Comparison of ENCODE assay signal across 11 mouse cellular contexts in genomic region chr9:63998026-63998425, GRCm38 (mm10). TPM values are rescaled to one million over a fixed set of nuclear protein-coding genes. Genes with fewer than 3 reads are reported as not detected.
A peak's percentile ranks its signal among the peaks of the same experiment; 100 is the strongest.
DNase-seq lines count a peak whose midpoint lies in the region; ATAC-seq and TF ChIP-seq lines count a peak whose summit lies in the region.
"Had no signal": no experiment of that assay in that cellular context is flagged by ENCODE, and none has a peak within 500 bp of the region (broad histone marks: within the 10 kb centered on the region; RNA-seq: fewer than 3 reads in every experiment).

No protein-coding gene starts in this region.

- ATAC-seq in heart, embryonic 15.5 days (replicated peaks; ENCODE audit: insufficient number of reproducible peaks, insufficient read depth, low FRiP score, low read depth), result no peak
- ATAC-seq in midbrain, embryonic 13.5 days, result no peak
- ATAC-seq in midbrain, embryonic 11.5 days (ENCODE audit: low FRiP score), result no peak
- ATAC-seq in forebrain, postnatal 0 days, result peak; percentile 32; the same call in 1 of the 2 replicates
- no peak for ATAC-seq in neural tube, embryonic 13.5 days (ENCODE audit: low read depth)

- no peak overlapping the region for H3K4me2 ChIP-seq in heart, embryonic 15.5 days
- no peak overlapping the region for H3K4me2 ChIP-seq in midbrain, embryonic 13.5 days (replicated peaks)
- no peak overlapping the region for H3K4me2 ChIP-seq in midbrain, embryonic 11.5 days
- H3K4me2 ChIP-seq in forebrain, postnatal 0 days (ENCODE audit: low read depth), result no peak overlapping the region
- no peak overlapping the region for H3K4me2 ChIP-seq in neural tube, embryonic 13.5 days

- no peak for TF ChIP-seq CTCF in forebrain, postnatal 0 days (IDR thresholded peaks at IDR 0.05; ENCODE audit: low read depth)

- no peaks in the 10 kb centered on the region for H3K27me3 ChIP-seq in heart, embryonic 15.5 days
- H3K27me3 ChIP-seq in midbrain, embryonic 13.5 days, result no peaks in the 10 kb centered on the region
- no peaks in the 10 kb centered on the region for H3K27me3 ChIP-seq in midbrain, embryonic 11.5 days (ENCODE audit: control insufficient read depth, insufficient read depth, low read length)
- H3K27me3 ChIP-seq in forebrain, postnatal 0 days (ENCODE audit: insufficient read depth, low read length), result no peaks in the 10 kb centered on the region
- no peaks in the 10 kb centered on the region for H3K27me3 ChIP-seq in neural tube, embryonic 13.5 days
- H3K27me3 ChIP-seq: CH12.LX had no signal

- H3K27ac ChIP-seq in heart, embryonic 15.5 days, result peak overlapping the region; percentile 38
- 0 out of 2 replicates have a peak overlapping the region, but pooled peaks have one; percentile 26 for H3K27ac ChIP-seq in midbrain, embryonic 13.5 days
- no peak overlapping the region for H3K27ac ChIP-seq in midbrain, embryonic 11.5 days (ENCODE audit: low read depth, low read length)
- H3K27ac ChIP-seq in forebrain, postnatal 0 days (ENCODE audit: low read depth, low read length), result 0 out of 2 replicates have a peak overlapping the region, but pooled peaks have one; percentile 15
- 0 out of 2 replicates have a peak overlapping the region, but pooled peaks have one; percentile 52 for H3K27ac ChIP-seq in neural tube, embryonic 13.5 days (replicated peaks)

- no peak overlapping the region for H3K4me3 ChIP-seq in heart, embryonic 15.5 days
- H3K4me3 ChIP-seq in midbrain, embryonic 13.5 days (replicated peaks), result no peak overlapping the region
- no peak overlapping the region for H3K4me3 ChIP-seq in midbrain, embryonic 11.5 days (ENCODE audit: low read depth, low read length)
- no peak overlapping the region for H3K4me3 ChIP-seq in forebrain, postnatal 0 days (ENCODE audit: low read depth, low read length)
- no peak overlapping the region for H3K4me3 ChIP-seq in neural tube, embryonic 13.5 days

- no peak for DNase-seq in heart, postnatal 4 days
- no peak for DNase-seq in midbrain, embryonic 11.5 days (ENCODE audit: low spot score, missing footprints)
- DNase-seq in forebrain, postnatal 0 days, result peak; percentile 34
- DNase-seq in urinary bladder, postnatal 25 days (ENCODE audit: low spot score), result no peak
- no peak for DNase-seq in right cerebral cortex, postnatal 14 days
- DNase-seq: lung, postnatal 14 days; thymus, postnatal 4 days had no signal

- WGBS in heart, embryonic 15.5 days, result 68% methylated on average over 14 of the region's 14 CpGs
- 76% methylated on average over 14 of the region's 14 CpGs for WGBS in midbrain, embryonic 13.5 days
- WGBS in midbrain, embryonic 11.5 days, result 76% methylated on average over 14 of the region's 14 CpGs
- 52% methylated on average over 14 of the region's 14 CpGs for WGBS in forebrain, postnatal 0 days
- WGBS in neural tube, embryonic 13.5 days, result 63% methylated on average over 14 of the region's 14 CpGs

- no peak overlapping the region for H3K9ac ChIP-seq in heart, embryonic 15.5 days
- H3K9ac ChIP-seq in midbrain, embryonic 13.5 days (replicated peaks), result no peak overlapping the region
- no peak overlapping the region for H3K9ac ChIP-seq in midbrain, embryonic 11.5 days (ENCODE audit: low read length)
- H3K9ac ChIP-seq in forebrain, postnatal 0 days, result no peak overlapping the region
- H3K9ac ChIP-seq in neural tube, embryonic 13.5 days, result no peak overlapping the region

- peaks cover 13% of the 10 kb centered on the region; the same call in 1 of the 2 replicates for H3K36me3 ChIP-seq in heart, embryonic 15.5 days
- no peaks in the 10 kb centered on the region for H3K36me3 ChIP-seq in midbrain, embryonic 13.5 days
- H3K36me3 ChIP-seq in midbrain, embryonic 11.5 days (ENCODE audit: control insufficient read depth, insufficient read depth, low read length), result no peaks in the 10 kb centered on the region
- no peaks in the 10 kb centered on the region for H3K36me3 ChIP-seq in forebrain, postnatal 0 days (ENCODE audit: insufficient read depth)
- H3K36me3 ChIP-seq in neural tube, embryonic 13.5 days, result no peaks in the 10 kb centered on the region

- H3K9me3 ChIP-seq in heart, embryonic 15.5 days (replicated peaks), result no peaks in the 10 kb centered on the region
- H3K9me3 ChIP-seq in midbrain, embryonic 13.5 days, result no peaks in the 10 kb centered on the region
- H3K9me3 ChIP-seq in midbrain, embryonic 11.5 days (ENCODE audit: control insufficient read depth, low read length), result no peaks in the 10 kb centered on the region
- no peaks in the 10 kb centered on the region for H3K9me3 ChIP-seq in forebrain, postnatal 0 days (ENCODE audit: low read length)
- no peaks in the 10 kb centered on the region for H3K9me3 ChIP-seq in neural tube, embryonic 13.5 days

- H3K4me1 ChIP-seq in heart, embryonic 15.5 days (replicated peaks), result peaks cover 57% of the 10 kb centered on the region
- H3K4me1 ChIP-seq in midbrain, embryonic 13.5 days (replicated peaks), result peaks cover 22% of the 10 kb centered on the region
- H3K4me1 ChIP-seq in midbrain, embryonic 11.5 days (ENCODE audit: control insufficient read depth, insufficient read depth, low read length), result 0 out of 2 replicates have a peak, but pooled peaks cover 2% of the 10 kb centered on the region
- H3K4me1 ChIP-seq in forebrain, postnatal 0 days (ENCODE audit: insufficient read depth), result no peaks in the 10 kb centered on the region
- H3K4me1 ChIP-seq in neural tube, embryonic 13.5 days (replicated peaks), result peaks cover 38% of the 10 kb centered on the region

RNA-seq across cellular contexts. Expression of gene Smad6, which starts 23.8 kb away (rescaled TPM):
- 16.4 and 19.8 TPM in 2 replicates for polyA plus RNA-seq in heart, embryonic 15.5 days (2015; fragmentation: Nextera tagmentation; extraction: Ambion mirVana)
- total RNA-seq in heart, postnatal 4 days (2021), result 10 to 100 TPM; 18.5 to 20.1 TPM
- polyA plus RNA-seq in midbrain, embryonic 13.5 days (2015; fragmentation: Nextera tagmentation; extraction: Ambion mirVana), result 1.2 and 2.4 TPM in 2 replicates
- polyA plus RNA-seq in midbrain, embryonic 11.5 days (2014; fragmentation: Nextera tagmentation; extraction: Ambion mirVana), result 3.9 and 4.0 TPM in 2 replicates
- total RNA-seq in forebrain, postnatal 0 days (2014; rRNA removed), result 4.5 and 7.5 TPM in 2 replicates
- 1.4 and 1.5 TPM in 2 replicates for polyA plus RNA-seq in forebrain, postnatal 0 days (2015; fragmentation: Nextera tagmentation; extraction: Ambion mirVana)
- polyA plus RNA-seq in neural tube, embryonic 13.5 days (2015; fragmentation: Nextera tagmentation; extraction: Ambion mirVana), result 3.8 and 4.1 TPM in 2 replicates
- total RNA-seq: CH12.LX had no signal
